Mouse (Mus musculus) C2C12 (cell line): ENCODE data around the gene Rgs10.

Source experiments
- CTCF ChIP-seq: IDR thresholded peaks from one replicate; pipeline ENCODE4 v1.5.1; 2011; ENCODE audit not compliant: control insufficient read depth, insufficient read depth, insufficient read length
- MAX ChIP-seq: IDR thresholded peaks from one replicate; pipeline ENCODE4 v1.6.1; 2011; ENCODE audit warnings: mild to moderate bottlenecking, control low read depth
- MYOG ChIP-seq: IDR thresholded peaks from one replicate; pipeline ENCODE4 v1.6.1; 2011; ENCODE audit not compliant: control insufficient read depth, insufficient read length; ENCODE audit errors: extremely low read depth
- USF1 ChIP-seq: IDR thresholded peaks from one replicate; pipeline ENCODE4 v1.6.1; 2011; ENCODE audit warnings: low read depth, mild to moderate bottlenecking, control low read depth, moderate library complexity

GRCm38 (mm10) chr7:128392972-128393314, 25.6 kb downstream of the Rgs10 start:
- TF ChIP-seq CTCF = no peak
- TF ChIP-seq MAX = no peak
- TF ChIP-seq MYOG = no peak
- no peak for TF ChIP-seq USF1
